Mouse (Mus musculus): ENCODE measurements around the gene Arl5c.

DNA sequence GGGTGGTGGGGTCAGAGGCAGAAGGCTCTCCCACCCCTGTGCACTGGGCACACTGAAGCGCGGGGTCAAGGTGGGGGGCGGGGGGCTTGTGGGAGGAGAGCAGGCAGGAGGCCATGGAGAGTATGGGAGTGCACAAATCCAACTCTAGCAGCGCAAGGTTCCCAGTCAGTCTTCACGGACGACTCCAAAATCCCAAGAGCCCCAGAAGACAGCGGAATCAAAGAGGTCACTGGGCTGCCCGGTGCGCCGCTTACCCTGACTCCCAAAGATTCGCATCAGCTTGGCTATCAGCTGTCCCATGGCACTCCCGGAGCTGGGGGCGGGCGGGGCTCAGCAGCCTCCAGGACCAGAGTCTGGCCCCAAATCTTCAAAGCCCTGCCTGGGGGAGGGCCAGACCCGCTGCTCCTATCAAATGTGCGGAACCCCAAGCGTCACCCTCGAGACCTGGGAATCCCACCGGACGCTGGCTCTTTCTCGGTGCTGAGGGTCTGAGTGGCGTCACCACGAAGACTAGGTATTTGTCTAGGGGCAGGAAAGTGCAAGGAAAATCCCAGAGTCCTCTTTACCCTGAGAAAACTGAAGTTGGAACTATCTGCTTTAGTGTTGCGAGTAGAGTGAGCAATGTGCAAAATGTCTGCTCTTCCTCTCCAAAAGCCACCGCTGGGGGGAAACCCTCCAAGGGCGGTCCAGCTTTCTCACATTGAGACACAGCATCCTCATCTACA, at the start of gene Arl5c:
- 0 out of 2 replicates have a peak, but pooled peaks have one; percentile 8 for TF ChIP-seq CTCF (conservative IDR thresholded peaks at IDR 0.05; ENCODE audit: low read length)
- TF ChIP-seq NANOG (IDR thresholded peaks at IDR 0.05; ENCODE audit: borderline replicate concordance, low read length), result no peak
